Mouse (Mus musculus) gastrocnemius, adult 18-20 months (tissue): Measurements from ENCODE around the gene Gnb1l. TPM values are rescaled to one million over a fixed set of nuclear protein-coding genes. Genes with fewer than 3 reads are reported as not detected.
A peak's percentile ranks its signal among the peaks of the same experiment; 100 is the strongest.

ENCODE experiments used
- DNase-seq: peaks from one replicate; pipeline ENCODE4 v3.0.0; 2021; ENCODE audit warnings: low spot score
- total RNA-seq, 2 experiments: library from RNA; stranded (reverse); gene quantifications; 2 replicates each; pipeline ENCODE4 v1.2.3; 2021

Gnb1l gene
- total RNA-seq, 2 experiments from 2014 or later = 3.2 to 5.0 TPM

GRCm38 (mm10) chr16:18586076-18586905 lies 87.8 kb downstream of the Gnb1l start:
- no peak for DNase-seq

DNA sequence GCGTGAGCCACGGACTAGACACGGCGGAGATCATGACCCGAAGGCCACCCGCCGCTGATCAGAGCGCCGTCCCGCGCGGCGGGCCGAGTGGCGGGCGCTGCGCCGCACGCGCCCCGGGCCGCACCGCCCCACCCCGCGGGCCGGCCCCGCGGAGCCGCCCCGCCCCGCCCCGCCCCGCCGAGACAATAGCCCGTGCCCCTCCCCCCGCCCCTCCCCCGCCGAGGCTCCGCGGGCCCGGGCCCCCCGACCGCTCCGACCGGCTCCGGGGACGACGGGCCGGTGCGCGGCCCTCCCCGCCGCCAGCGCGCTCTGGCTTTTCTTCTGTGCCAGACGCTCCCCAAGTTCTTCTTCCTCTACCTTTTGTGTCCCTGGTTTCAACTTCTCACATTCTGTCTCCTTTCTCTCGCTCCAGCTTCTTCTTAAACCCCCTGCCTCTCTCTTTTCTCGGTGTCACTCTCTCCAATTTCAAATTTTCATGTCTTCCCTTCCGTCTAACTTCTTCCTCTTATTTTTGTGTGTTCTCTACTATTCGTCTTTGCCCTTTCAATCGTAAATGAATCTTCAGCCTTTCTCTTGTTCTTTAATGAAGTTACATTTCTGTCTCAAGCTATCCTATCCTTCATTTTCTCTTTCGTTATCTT lies 88.5 kb downstream of the Gnb1l start:
- no peak for DNase-seq

GRCm38 (mm10) chr16:18587847-18588737 lies 89.6 kb downstream of the Gnb1l start:
- no peak for DNase-seq

DNA sequence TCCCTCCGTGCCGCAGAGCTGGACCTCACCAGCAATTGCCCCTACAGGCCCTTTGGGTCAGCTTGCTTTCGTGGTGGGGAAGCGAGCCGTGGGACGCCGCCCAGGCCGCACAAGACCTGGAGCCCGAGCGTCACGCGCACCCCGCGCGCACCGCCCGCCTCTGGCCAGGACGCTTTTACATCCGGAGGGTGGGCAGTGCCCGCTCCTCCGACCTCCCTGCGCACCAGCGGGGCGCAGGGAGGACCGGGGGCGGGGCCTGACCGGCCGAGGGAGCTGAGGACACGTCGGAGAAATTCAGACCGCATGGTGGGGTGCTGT lies 90.2 kb downstream of the Gnb1l start:
- DNase-seq = no peak

DNA sequence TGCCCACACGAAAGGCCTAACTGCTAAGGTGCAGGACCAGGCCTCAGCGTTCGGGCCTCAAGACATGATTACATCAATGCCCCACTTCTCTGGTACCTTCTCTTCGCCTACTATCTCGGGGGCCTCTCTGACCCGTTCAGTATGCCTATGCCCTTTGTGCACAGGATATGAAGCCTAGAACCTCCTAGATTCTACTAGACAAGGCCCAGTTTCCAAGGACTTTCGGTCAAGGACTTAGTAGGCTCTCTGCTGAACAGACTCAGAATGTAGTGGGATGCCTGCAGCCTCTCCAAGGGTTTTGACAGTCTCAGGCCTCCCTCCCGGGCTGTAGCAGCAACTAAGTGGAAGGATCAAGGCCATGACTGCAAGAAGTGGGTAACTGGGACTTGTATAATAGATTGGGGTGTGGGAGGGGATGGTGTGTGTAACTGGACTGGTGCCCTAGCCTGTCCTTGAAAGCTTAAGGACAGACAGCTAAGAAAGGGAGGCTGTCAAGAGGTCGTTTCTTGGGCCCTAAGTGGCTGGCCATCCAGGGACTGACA lies 90.6 kb downstream of the Gnb1l start:
- DNase-seq = no peak

GRCm38 (mm10) chr16:18589804-18590790 lies 91.6 kb downstream of the Gnb1l start, which contains the start of gene Tbx1:
Tbx1 (minus strand) TSS chr16:18590671.
- no peak for DNase-seq

DNA sequence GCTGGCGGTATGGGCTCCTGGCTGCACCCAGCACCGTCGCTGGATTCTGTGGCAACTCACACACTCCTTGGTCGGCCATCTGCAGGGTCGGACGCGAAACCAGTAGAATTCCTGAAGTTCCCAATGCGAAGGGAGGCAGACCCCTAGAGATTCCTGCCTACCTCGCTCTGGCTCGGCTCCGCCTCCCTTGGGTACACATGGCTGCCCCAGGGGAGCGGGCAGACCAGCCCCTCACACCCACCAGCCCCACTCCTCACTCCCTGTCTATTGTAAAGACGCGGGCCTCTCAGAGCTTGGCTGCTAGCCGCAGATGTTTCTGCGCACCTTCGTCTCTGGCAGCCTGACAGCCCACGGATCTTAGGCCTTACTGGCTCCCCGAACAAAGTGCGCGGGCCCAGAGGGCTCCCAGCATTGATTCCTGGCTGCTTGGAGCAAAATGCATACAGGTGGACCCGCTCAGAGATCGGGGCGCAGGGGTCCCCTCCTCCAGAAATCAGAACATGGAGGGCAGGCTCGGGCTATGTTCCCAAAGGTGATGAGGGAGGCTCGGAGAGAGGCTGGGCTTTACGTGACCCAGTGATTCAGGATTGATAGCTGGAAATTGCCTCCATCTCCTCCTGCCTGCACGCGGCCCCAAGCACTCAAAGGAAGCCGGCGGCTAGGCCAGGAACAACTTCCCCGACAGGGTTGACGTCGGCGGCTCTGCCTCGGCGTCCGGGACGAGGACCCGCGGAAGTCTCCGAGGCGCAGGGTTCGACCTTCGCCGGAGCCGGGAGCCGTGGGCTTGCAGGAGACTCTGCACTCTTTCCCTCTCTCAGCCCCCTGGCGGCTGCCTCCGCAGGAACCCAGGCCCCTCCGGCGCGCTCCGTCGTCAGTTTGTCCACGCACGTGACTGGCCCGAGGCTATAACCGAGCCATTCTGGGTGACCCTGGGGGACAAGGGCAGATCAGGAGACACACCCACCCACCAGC lies 92.8 kb downstream of the Gnb1l start:
- DNase-seq = no peak

DNA sequence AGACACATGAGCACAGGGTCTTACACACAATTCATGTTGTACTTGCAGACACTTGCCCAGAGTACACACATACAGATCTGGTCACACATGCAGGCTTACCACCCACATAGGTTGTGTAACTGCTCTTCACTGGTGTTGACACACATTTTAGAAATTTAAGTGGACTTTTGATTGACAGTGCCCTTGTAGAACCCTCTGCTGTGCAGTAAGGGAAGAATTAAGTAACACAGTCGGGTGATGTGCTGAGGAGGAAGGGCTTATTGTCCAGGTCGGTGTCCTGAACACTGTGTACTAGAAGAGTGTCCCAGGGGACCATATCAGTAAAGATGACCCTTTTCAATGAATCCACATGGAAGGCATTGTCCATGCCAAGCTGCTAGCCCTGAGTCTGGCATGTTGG lies 95.4 kb downstream of the Gnb1l start:
- no peak for DNase-seq

GRCm38 (mm10) chr16:18596255-18596654 lies 97.7 kb downstream of the Gnb1l start:
- no peak for DNase-seq

DNA sequence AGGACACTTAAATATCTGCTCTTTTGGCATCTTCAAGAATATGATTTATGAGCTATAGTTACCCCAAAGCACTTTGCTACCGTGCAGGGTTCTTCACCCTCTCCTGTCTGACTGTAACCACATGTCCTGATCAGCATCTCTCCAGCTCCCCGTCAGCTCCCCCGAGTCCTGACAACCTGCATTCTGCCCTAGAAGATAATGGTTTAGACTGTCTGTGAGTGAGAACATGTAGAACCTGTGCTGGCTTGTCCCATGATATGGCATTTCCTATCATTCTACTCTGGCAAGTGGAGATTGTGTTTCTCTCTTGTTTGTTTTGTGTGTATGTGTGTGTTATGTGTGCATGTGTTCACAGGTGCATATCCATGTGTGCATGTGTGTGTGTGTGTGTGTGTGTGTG lies 99.5 kb downstream of the Gnb1l start:
- DNase-seq = no peak

DNA sequence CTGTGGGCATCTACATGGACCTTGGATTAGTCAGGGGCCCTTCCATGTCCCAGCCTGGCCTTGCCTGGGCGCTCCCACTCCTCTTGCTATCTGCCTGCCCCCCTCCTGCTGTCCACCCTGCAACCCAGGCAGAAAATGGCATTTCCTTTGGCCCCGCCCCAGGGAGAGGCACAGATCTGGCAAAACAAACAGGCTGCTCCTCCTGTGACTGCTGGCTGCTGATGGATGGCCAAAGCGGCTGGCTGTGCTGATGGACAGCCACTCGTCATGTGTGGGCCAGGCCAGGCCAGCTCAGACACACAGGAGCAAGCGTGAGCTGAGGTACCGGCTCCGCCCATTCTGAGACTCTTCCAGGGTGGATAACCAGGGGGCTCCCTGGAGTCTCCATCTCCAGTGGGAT lies 102.9 kb downstream of the Gnb1l start:
- DNase-seq = peak; percentile 53

- peak; percentile 85 for DNase-seq
Measured at GRCm38 (mm10) chr16:18604267-18604701, 105.8 kb downstream of the Gnb1l start.

DNA sequence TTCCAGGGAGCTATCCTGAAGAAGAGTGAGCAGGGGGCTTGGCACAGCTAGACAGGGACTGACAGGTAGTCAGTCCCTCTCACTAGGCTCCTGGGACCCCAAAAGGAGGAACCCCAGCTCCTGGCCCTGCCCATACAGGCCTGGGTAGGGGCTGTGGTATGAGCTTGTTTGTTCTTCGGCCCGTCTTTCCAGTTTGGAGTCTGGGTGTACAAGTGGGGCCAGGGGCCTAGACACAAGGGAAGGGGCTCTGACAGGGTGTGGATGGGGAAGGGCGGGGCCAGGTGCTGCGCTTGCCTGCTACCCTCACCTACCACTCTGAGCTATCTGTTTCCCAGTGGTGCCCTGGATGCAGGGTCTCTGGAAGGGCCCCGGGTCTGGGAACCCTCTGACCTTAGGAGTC lies 107.2 kb downstream of the Gnb1l start:
- DNase-seq = no peak

DNA sequence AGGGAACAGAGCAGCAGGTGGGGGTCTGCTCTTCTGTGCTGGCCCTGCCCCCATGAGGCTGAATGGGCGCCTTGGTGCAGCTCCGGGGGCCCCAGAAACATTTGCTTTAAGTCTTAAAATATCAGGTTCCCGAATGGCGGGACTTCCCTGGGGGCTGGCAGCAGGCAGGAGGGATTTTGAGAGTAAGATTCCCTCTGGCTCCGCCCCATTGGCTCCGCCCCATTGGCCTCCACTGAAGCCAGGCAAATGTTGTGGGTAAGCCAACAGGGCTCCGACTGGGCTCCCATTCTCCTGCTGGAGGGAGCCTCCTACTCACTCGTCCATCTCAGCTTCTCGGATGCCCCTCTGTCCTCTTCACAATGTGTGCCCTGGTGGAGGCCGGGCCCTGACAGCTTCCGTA lies 109.7 kb downstream of the Gnb1l start:
- peak; percentile 45 for DNase-seq

DNA sequence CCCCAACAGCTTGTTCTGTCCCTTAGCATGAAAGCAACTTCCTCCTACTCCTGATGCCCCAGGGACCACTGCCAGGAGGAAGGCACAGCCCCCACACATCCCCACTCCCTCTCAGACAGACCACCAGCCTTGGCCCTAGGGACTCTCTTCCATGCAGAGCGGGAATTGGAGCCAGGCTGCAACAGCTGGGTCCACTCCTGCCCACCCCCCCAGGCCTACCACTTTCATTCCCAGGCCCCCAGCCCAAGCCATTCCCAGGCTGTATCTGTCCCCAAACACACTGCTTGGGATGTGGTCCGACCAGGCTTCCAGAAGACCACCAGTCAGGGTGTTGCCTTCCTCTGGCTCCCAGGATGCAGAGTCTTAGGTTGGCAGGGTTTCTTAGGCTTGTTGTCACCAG lies 110.6 kb downstream of the Gnb1l start:
- no peak for DNase-seq

DNA sequence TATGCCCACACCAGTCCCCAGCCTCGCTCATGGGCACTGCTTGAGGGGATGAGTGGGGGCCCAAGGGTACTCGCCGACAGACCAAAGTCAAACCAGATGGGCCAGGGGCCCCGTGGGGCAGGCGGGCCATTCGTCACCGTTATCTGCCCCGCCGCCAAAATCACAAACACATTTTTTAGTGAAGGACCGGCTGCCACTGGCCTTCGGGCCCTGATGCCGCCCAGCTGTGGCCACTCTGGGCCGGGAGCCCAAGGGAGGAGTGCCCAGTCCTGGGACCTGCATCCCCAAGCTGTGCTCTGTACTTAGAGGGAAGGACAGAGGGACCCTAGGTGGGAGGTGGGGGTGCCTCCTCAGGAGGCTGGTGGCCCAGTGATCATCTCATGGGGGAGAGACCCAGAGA lies 113.2 kb downstream of the Gnb1l start:
- no peak for DNase-seq

DNA sequence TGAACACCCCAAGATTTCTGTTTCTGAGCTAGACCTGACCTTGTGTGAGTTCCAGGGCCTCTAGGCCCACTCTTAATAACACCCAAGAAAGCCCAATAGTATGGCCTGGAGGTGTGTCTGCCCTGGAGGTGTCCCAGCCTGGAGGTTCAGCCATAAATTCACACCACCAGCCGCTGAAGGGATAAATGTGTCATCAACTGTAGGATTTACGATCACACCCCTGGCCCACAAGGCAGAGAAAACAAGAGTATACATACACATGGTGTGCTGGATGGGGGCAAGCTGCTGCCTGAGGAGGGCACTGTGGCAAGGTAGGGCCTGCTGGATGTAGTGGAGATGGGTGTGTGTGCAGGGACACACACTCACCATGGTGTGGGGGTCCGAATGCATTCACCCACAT lies 114.8 kb downstream of the Gnb1l start:
- no peak for DNase-seq
